Mouse (Mus musculus) testis, adult 2 months (tissue): ENCODE data around the gene Pacs2.

Experiments
- CTCF ChIP-seq: fragments of 200-500 bp; IDR thresholded peaks from 2 replicates; pipeline ENCODE4 v1.5.1; 2012; ENCODE audit warnings: low read depth, mild to moderate bottlenecking, inconsistent platforms, low read length, moderate library complexity; ENCODE audit not compliant: control insufficient read depth, insufficient read depth, insufficient replicate concordance
- POLR2A ChIP-seq: fragments of 200-500 bp; IDR thresholded peaks from 2 replicates; pipeline ENCODE4 v1.6.1; 2012; ENCODE audit warnings: low read depth, mild to moderate bottlenecking, inconsistent platforms, low read length, moderate library complexity; ENCODE audit not compliant: control insufficient read depth

DNA sequence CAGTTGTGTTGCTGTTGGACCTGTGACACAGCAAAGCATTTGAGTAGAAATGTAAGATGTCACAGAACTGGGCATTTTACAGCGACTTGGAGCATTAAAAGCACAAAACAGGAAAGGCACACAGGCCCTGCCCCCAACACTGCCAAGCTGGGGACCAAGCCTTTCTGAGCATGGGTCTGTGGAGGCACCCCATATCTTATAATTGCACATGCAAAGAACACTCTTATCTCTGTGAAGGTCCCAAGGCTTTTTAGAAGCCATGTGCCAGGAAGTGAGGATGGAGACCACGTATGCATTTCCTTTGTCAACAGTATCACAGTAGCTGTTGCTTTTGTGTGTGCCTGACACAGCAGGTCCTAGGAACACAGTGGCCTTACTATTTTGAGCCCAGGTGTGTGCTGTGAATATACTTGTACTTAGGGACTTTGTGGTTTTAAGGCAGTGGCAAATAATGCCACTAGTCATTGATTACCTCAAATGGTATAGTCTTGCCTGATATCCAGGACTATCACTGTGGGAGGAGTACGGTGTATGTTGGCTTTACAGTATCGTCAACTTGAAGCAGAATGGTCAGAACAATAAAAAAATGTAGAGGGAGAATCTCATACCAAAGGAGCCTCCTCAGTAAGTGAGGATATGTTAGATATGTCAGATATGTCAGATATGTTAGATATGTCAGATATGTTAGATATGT is 93.3 kb downstream of the Pacs2 start:
- TF ChIP-seq POLR2A (no peak), CTCF (no peak)
